Mouse (Mus musculus) kidney, embryonic 15.5 days (tissue): ENCODE results near the gene Gabbr2. TPM values are rescaled to one million over a fixed set of nuclear protein-coding genes. Genes with fewer than 3 reads are reported as not detected.

Experiments used
- ATAC-seq: fragments of 200-750 bp; cut with Nextera tagmentation; replicated peaks from 2 replicates; pipeline ENCODE4 v1.8.0; 2017; ENCODE audit warnings: moderate TSS enrichment; ENCODE audit not compliant: low FRiP score
- H3K27ac ChIP-seq: fragments of 300-500 bp; sonication (generic); 2 replicates; pipeline ENCODE4 v1.5.1; 2015; ENCODE audit warnings: mild to moderate bottlenecking, inconsistent platforms
- H3K27me3 ChIP-seq: fragments of 300-500 bp; sonication (generic); 2 replicates; pipeline ENCODE4 v1.6.1; 2015; ENCODE audit warnings: inconsistent platforms
- H3K36me3 ChIP-seq: fragments of 300-500 bp; sonication (generic); 2 replicates; pipeline ENCODE4 v1.6.1; 2015; ENCODE audit warnings: inconsistent platforms
- H3K4me1 ChIP-seq: fragments of 300-500 bp; sonication (generic); 2 replicates; pipeline ENCODE4 v1.6.1; 2015; ENCODE audit warnings: inconsistent platforms
- H3K4me2 ChIP-seq: fragments of 300-500 bp; sonication (generic); 2 replicates; pipeline ENCODE4 v1.6.1; 2015; ENCODE audit warnings: moderate library complexity, mild to moderate bottlenecking, inconsistent platforms
- H3K4me3 ChIP-seq: fragments of 300-500 bp; sonication (generic); replicated peaks from 2 replicates; pipeline ENCODE4 v1.5.1; 2015; ENCODE audit warnings: mild to moderate bottlenecking, inconsistent platforms
- H3K9ac ChIP-seq: fragments of 300-500 bp; sonication (generic); 2 replicates; pipeline ENCODE4 v1.6.1; 2015; ENCODE audit warnings: mild to moderate bottlenecking, inconsistent platforms
- H3K9me3 ChIP-seq: fragments of 300-500 bp; sonication (generic); replicated peaks from 2 replicates; pipeline ENCODE4 v1.6.1; 2016; ENCODE audit warnings: inconsistent platforms
- WGBS: fragments of 180-500 bp; shearing (Covaris S2); methylation state at CpG from one replicate; pipeline ENCODE4 v1.1.7; 2015; ENCODE audit warnings: mixed read lengths; 5-methylcytosine and 5-hydroxymethylcytosine counted together
- polyA plus RNA-seq: library from polyadenylated mRNA; unstranded; fragments of >200 nt; fragmentation: Nextera tagmentation; extraction: Ambion mirVana; gene quantifications from 2 replicates; pipeline ENCODE4 v1.2.1, GENCODE M21; 2015

Gabbr2 gene
- polyA plus RNA-seq, 1 experiment from 2014 or later, result 0.18 TPM

DNA sequence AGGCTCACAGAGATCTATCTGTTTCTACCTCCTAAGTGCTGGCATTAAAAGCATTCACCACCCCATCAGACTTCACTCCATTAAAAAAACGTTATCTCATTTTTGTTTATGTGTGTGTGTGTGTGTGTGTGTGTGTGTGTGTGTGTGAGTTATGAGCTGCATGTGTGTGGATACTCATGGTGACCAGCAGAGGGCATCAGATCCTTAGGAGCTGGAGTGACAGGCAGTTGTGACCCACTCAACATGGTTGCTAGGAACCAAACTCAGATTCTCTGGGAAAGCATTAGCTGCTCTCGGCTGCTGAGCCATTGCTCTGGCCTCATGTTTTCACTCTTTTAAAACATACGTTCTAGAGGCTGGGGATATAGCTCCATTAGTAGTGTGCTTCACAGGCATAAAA is 218.4 kb downstream of the Gabbr2 start:
- WGBS, result 93% methylated on average over 3 of the region's 3 CpGs
- Histone ChIP-seq H3K36me3 (no peaks in the 10 kb centered on the region), H3K4me3 (no peak overlapping the region), H3K9me3 (0 out of 2 replicates have a peak, but pooled peaks cover 3% of the 10 kb centered on the region), H3K27me3 (no peaks in the 10 kb centered on the region), H3K27ac (no peak overlapping the region), H3K4me1 (0 out of 2 replicates have a peak, but pooled peaks cover 3% of the 10 kb centered on the region), H3K4me2 (no peak overlapping the region), H3K9ac (no peak overlapping the region)
- no peak for ATAC-seq

DNA sequence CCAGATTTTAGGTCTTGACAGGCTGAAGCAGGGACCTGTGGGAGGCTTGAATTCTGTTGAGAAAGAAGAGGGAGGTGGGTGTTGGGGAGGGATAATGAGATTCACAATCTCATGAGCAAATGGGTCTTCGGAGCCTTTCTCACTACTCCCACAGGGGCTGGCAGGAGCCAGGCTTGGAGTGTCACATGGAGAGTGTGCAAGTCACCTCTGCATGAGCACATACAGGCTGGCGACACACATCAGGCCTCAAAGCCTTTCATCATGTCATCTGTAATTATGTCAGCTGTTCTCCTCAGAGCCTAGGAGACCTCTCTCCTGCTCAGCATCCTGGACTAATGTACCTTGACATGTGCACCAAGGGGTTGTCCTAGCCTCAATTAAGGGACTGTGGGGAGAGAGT is 219.1 kb downstream of the Gabbr2 start:
- WGBS, result 84% methylated on average over 2 of the region's 2 CpGs
- Histone ChIP-seq H3K9ac (no peak overlapping the region), H3K36me3 (no peaks in the 10 kb centered on the region), H3K27ac (no peak overlapping the region), H3K27me3 (no peaks in the 10 kb centered on the region), H3K4me3 (no peak overlapping the region), H3K9me3 (no peaks in the 10 kb centered on the region), H3K4me2 (no peak overlapping the region), H3K4me1 (0 out of 2 replicates have a peak, but pooled peaks cover 3% of the 10 kb centered on the region)
- ATAC-seq, result no peak

DNA sequence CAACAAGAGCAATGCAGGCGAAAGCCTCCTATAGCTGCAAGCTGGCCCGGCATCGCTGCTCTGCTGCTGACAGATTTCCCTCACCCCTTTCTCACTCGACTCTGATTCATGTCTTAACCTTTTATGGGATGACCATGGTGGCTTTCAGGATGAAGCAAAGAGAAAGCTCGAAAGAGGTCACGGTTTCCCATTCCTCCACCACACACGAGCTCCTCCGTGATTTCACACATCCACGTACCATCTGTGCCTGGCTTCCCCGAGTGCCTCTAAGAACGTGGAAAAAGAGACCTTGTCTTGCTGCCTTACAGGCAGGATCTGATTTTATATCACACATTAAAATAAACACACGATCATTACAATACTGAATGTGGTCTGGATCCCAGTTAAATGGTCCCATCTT is 220.6 kb downstream of the Gabbr2 start:
- 80% methylated on average over 12 of the region's 12 CpGs for WGBS
- Histone ChIP-seq H3K9me3 (no peaks in the 10 kb centered on the region), H3K4me1 (0 out of 2 replicates have a peak, but pooled peaks cover 3% of the 10 kb centered on the region), H3K36me3 (no peaks in the 10 kb centered on the region), H3K4me3 (no peak overlapping the region), H3K4me2 (no peak overlapping the region), H3K27me3 (no peaks in the 10 kb centered on the region), H3K9ac (no peak overlapping the region), H3K27ac (no peak overlapping the region)
- no peak for ATAC-seq

DNA sequence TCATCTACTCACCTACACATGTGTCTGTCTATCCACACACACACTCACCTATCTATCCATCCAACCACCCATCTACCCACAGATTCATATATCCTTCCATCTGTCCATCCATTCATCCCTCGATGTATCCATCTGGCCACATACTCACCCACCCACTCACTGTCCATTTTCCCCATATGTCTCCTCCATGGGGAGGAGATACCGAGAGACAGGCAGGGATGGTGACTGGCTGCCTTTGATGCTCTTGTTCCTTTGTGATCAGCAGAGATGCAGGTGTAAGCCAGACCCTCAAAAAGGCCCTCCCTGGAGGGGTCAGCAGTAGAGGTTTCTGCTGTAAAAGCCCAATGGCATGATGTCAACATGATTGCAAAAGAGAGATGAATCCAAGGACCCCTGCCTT is 221.0 kb downstream of the Gabbr2 start:
- Histone ChIP-seq H3K27me3 (no peaks in the 10 kb centered on the region), H3K9me3 (no peaks in the 10 kb centered on the region), H3K4me3 (no peak overlapping the region), H3K27ac (no peak overlapping the region), H3K4me1 (0 out of 2 replicates have a peak, but pooled peaks cover 3% of the 10 kb centered on the region), H3K9ac (no peak overlapping the region), H3K4me2 (no peak overlapping the region), H3K36me3 (no peaks in the 10 kb centered on the region)
- 88% methylated on average over 2 of the region's 2 CpGs for WGBS
- no peak for ATAC-seq

DNA sequence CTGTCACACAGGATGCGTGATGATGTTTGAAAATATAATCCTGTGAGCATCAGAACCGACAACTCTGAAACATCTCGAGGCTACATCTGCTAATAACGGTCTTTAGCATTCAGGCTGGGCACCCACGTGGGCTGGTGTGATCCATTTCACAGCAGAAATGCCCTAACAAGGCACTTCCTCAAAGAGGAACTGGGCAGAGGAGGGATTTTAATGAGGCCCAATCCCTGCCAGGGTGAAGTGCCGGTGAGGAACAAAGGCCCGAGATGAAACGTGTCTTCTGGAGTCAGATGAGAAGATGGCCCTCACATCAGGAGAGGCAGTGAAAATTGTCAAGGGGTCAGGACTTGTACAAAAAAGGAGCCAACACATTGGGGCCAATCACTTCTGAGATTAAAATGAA is 221.6 kb downstream of the Gabbr2 start:
- no peaks in the 10 kb centered on the region for H3K9me3 ChIP-seq
- no peak overlapping the region for H3K4me2 ChIP-seq
- no peak overlapping the region for H3K9ac ChIP-seq
- ATAC-seq, result no peak
- no peak overlapping the region for H3K27ac ChIP-seq
- 0 out of 2 replicates have a peak, but pooled peaks cover 3% of the 10 kb centered on the region for H3K4me1 ChIP-seq
- WGBS, result 80% methylated on average over 8 of the region's 8 CpGs
- H3K27me3 ChIP-seq, result no peaks in the 10 kb centered on the region
- H3K4me3 ChIP-seq, result no peak overlapping the region
- no peaks in the 10 kb centered on the region for H3K36me3 ChIP-seq

DNA sequence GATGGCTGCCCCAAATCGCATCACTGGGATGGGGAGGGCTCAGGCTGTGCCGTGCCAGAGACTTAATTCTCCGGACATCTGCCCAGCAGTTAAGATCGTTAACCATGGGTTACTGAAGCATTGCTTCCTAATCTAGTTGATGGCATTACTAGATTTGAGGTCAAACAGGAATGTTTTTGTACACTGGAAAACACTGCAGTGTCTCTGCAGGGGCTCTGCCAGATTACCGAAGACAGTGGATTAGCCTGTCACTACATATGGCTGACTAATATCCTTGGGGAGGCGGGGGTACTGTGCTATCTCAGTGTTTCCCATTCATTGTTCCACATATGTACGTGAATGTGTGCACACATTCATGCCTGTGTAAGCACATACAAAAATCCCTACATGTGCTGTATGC is 225.3 kb downstream of the Gabbr2 start:
- Histone ChIP-seq H3K36me3 (no peaks in the 10 kb centered on the region), H3K27ac (no peak overlapping the region), H3K27me3 (no peaks in the 10 kb centered on the region), H3K9ac (no peak overlapping the region), H3K4me1 (no peaks in the 10 kb centered on the region), H3K4me2 (no peak overlapping the region), H3K9me3 (no peaks in the 10 kb centered on the region), H3K4me3 (no peak overlapping the region)
- no peak for ATAC-seq
- 65% methylated on average over 7 of the region's 7 CpGs for WGBS

DNA sequence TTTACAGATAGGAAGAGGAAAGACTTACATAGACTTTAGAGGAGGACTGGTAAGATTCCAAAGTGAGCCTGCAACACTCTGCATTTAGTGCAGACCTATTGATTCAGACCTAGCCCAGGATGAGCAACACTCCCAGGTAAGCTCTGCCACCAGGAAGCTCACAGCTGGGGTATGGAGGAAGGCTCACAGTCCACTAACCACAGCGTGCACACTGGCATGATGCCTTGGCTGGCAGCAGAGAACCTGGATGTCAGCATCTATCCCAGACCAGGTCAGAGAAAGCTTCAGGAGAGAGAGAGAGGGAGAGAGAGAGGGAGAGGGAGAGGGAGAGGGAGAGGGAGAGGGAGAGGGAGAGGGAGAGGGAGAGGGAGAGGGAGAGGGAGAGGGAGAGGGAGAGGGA is 231.8 kb downstream of the Gabbr2 start:
- no peak for ATAC-seq
- peaks cover 3% of the 10 kb centered on the region for H3K4me1 ChIP-seq
- H3K27ac ChIP-seq, result no peak overlapping the region
- no peaks in the 10 kb centered on the region for H3K9me3 ChIP-seq
- no peaks in the 10 kb centered on the region for H3K36me3 ChIP-seq
- H3K9ac ChIP-seq, result no peak overlapping the region
- H3K27me3 ChIP-seq, result no peaks in the 10 kb centered on the region
- WGBS, result 65% methylated on average over 1 of the region's 1 CpGs
- H3K4me3 ChIP-seq, result no peak overlapping the region
- H3K4me2 ChIP-seq, result no peak overlapping the region

DNA sequence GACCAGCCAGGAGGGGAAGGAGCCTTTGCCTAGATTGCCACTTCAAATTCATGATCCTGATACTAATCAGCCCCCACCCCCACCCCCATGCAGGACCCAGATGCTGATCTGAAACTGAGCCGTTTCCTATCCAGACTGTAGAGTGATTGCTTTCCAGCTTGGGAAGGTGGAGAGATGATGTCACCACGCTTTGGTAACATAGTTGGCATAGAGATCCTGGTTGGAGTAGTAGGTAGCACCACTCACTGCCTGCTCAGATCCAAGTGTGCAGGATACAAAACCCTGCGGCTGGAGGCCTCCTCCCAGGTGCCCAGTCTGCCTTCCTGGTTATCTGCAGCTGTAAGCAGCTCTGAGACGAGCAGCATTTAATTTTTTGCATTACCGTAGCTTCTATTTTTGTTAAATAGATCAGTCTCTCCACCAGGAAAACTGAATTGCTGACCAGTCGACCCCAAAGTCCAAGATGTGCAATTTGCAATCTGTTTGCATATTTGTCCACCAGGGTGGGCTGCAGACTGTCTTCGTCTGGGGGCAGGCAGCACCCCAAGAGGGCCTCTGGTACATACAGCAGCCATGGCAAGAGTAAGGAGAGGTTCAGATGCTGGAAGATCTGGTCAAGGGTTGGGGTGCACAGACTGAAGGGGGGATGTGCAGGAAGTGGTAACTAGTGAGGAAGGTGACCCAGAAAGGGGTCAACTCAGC is 233.2 kb downstream of the Gabbr2 start:
- 66% methylated on average over 7 of the region's 7 CpGs for WGBS
- ATAC-seq, result no peak

DNA sequence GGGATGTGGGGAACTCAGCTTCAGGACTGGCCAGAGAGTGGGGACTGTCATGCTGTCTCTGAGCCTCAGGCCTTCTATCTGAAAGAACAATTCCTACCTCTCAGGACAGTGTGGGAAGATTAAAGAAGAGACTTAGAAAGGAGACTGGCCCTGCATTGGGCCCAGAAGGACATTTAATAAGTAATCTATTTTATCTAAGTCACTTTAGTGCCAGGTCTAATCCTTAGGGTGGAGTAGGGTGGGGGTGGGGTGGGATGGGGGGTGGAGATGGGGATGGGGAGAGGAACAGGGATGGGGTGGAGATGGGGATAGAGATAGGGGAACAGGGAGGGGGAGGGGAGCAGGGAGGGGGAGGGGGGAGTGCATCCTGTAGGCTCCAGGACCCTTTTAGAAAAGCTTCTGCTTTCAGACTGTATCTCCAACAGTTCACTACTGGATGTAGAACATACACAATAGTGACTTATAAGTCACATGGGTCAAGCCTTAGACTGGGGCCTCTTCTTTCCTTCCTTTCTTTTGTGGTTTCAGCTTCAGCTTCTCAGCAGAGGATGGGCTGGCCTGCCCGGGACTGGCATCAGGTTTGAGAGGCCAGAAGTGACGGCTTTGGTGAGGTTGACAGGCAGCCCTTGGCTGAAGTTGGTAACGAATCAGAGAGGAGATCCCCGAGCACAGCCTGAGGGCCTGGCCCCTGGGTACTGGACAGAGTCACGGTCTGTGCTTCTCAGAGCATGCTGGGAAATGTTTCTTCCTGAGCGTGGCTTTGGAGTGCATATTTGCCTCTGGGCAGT is 237.1 kb downstream of the Gabbr2 start:
- H3K4me3 ChIP-seq, result no peak overlapping the region
- H3K36me3 ChIP-seq, result no peaks in the 10 kb centered on the region
- ATAC-seq, result peak; percentile 36; the same call in 1 of the 2 replicates
- H3K27me3 ChIP-seq, result no peaks in the 10 kb centered on the region
- H3K27ac ChIP-seq, result no peak overlapping the region
- H3K4me2 ChIP-seq, result no peak overlapping the region
- no peak overlapping the region for H3K9ac ChIP-seq
- WGBS, result 40% methylated on average over 6 of the region's 6 CpGs
- no peaks in the 10 kb centered on the region for H3K9me3 ChIP-seq
- peaks cover 8% of the 10 kb centered on the region for H3K4me1 ChIP-seq

More for the DNA sequence above, 233.2 kb downstream of the Gabbr2 start:
- H3K36me3 ChIP-seq, result no peaks in the 10 kb centered on the region
- no peak overlapping the region for H3K9ac ChIP-seq
- no peak overlapping the region for H3K27ac ChIP-seq
- peaks cover 8% of the 10 kb centered on the region for H3K4me1 ChIP-seq
- no peaks in the 10 kb centered on the region for H3K27me3 ChIP-seq
- no peak overlapping the region for H3K4me2 ChIP-seq
- no peak overlapping the region for H3K4me3 ChIP-seq
- no peaks in the 10 kb centered on the region for H3K9me3 ChIP-seq

DNA sequence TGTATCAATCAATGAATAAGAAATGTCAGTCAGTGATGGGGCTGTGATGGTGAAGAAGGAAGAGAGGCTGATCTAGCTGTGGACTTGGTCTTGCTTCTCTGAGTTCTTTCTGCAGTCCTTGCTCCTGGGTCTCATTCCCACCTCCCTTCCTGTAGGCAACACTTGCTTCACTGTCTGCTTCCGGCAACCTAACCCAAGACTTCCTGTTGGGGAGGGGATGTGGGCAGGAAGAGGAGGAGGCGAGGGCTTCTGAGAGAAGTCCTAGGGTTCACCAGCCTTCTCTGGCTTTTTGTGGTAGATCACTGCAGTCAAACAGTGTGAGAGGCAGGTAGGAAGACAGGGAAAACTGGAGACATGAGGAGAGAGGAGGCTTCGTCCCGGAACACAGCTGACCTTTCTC is 239.4 kb downstream of the Gabbr2 start:
- H3K4me2 ChIP-seq, result no peak overlapping the region
- ATAC-seq, result no peak
- H3K9me3 ChIP-seq, result no peaks in the 10 kb centered on the region
- H3K27ac ChIP-seq, result no peak overlapping the region
- 66% methylated on average over 4 of the region's 4 CpGs for WGBS
- H3K9ac ChIP-seq, result no peak overlapping the region
- no peaks in the 10 kb centered on the region for H3K27me3 ChIP-seq
- no peak overlapping the region for H3K4me3 ChIP-seq
- H3K36me3 ChIP-seq, result no peaks in the 10 kb centered on the region
- H3K4me1 ChIP-seq, result peaks cover 8% of the 10 kb centered on the region

DNA sequence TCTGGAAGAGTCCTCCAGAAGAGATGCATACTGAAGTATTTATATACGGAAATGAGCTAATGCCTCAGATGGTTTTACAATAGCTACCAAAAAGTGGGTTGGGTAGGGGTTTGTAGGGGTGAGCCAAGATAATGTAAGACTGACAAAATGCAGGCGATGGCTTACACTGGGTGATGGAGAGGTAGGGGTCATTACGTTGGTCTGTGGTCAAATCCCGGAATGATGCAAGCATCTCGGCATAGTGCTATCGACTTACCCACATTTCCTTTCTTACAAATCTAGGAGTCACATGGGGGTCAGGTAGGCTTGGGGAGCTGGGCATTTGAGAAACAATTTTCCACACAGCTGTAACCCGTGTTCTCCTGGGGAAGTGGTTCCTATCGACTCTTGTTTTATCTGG is 242.7 kb downstream of the Gabbr2 start:
- Histone ChIP-seq H3K27ac (no peak overlapping the region), H3K4me3 (no peak overlapping the region), H3K9me3 (no peaks in the 10 kb centered on the region), H3K4me1 (no peaks in the 10 kb centered on the region), H3K36me3 (no peaks in the 10 kb centered on the region), H3K9ac (no peak overlapping the region), H3K27me3 (no peaks in the 10 kb centered on the region), H3K4me2 (no peak overlapping the region)
- WGBS, result 72% methylated on average over 8 of the region's 8 CpGs
- no peak for ATAC-seq

DNA sequence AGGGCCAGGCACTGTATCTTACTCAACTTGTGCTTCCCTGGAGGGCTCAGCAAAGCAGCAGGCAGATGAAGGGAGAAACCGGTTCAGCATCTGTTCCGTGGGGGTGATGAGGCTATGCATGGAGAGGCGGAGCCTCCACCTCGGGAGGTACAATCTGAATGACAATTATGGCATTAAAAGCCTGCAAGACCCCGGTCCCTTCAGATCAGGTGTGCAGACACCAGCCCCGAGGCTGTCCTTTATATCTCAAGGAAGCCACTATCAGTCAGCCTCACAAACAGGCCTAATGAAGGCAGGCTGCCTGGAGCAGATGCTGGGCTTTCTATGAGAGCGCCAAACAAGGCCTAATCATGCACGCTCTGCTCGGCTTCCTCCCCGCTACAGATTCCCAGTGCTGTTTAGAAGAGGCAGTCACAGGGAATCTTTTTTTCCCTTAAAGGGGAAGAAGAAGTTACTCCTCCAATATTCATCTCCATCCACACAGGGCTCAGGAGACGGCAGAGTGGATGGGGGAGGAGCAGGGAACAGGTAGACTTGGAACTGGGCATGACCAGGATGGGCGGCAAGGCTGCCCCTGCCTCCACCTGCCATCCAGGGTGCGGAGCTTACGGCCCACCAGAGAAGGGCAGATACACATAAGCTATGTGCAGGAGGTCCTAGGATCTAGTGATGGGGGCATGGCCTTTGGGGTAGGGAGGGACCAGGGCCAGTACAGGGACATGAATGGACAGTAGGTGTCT is 244.5 kb downstream of the Gabbr2 start:
- Histone ChIP-seq H3K4me1 (peaks cover 4% of the 10 kb centered on the region; the same call in 1 of the 2 replicates), H3K27ac (no peak overlapping the region), H3K9me3 (no peaks in the 10 kb centered on the region), H3K4me3 (no peak overlapping the region), H3K36me3 (no peaks in the 10 kb centered on the region), H3K9ac (no peak overlapping the region), H3K4me2 (no peak overlapping the region), H3K27me3 (no peaks in the 10 kb centered on the region)
- WGBS, result 46% methylated on average over 14 of the region's 14 CpGs
- ATAC-seq, result no peak
